Mouse (Mus musculus) heart, postnatal 36 days (tissue): ENCODE measurements around the gene Ints5. TPM values are rescaled to one million over a fixed set of nuclear protein-coding genes. Genes with fewer than 3 reads are reported as not detected.
A peak's percentile ranks its signal among the peaks of the same experiment; 100 is the strongest.

Source experiments
- DNase-seq, 2 experiments: peaks; one replicate each; pipeline ENCODE4 v3.0.0; 2021 to 2022
- intact Hi-C: fragments of 180-260 bp; cut with DNase I; formaldehyde crosslinking; loops from one replicate; pipeline ENCODE4 v1.15.1; 2025
- total RNA-seq, 2 experiments: library from RNA; stranded (reverse); gene quantifications; 2 replicates each; pipeline ENCODE4 v1.2.3; 2021

Gene Ints5
- total RNA-seq, 2 experiments from 2014 or later: 11.5 to 13.6 TPM

DNA sequence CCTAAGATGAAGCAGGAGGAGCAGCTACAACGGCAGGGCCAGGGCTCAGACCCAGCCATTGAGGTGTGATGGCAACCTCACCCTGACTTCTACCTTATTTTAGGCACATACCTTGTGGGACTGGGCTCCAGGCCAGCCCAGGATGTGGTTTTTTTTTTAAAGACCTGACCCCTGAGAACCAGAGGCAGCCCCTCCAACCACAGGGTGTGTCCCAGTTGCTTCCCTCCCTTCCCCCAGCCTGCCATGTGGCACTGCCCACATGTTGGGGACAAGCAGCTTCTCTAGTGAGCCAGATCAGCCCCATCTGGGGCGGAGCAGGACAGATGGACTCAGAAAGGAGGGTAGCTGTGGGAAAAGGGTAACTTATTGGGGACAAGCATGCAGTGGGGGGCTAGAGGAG is 34.0 kb downstream of the Ints5 start:
- intact Hi-C loops: no loop called here
- DNase-seq: no peak

DNA sequence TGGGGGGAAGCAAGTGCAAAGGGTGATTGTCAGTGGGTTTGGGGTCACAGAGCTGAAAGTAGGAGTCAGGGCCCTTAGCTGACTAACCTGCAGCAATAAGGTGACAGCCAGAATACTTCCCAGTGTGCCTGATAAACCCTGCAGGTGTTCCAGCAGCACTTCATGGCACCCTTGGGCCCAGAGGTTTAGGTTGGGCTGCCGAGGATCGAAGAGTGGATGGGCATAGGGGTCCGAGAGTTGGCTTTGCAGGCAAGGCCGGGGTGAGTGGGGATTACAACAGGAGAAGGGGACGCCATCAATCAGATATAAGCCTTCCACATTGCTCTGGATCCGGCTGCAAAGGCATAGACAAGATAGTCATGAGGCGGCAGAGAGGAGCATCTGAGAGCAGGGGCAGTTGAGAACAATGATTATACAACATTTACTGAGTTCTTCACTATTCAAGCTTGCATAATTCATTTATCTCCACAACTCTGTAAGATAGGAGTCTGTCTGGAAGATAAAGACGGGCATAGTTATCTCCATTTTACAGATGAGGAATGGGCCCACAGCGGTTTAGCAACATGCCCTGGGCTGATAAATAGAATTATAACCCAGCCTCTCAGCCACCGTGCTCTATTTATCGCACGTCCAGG is 35.2 kb downstream of the Ints5 start:
- intact Hi-C loops: loop anchor here (2.0 kb wide), 1 partner anchor 15 kb away; no protein-coding TSS in a partner anchor

DNA sequence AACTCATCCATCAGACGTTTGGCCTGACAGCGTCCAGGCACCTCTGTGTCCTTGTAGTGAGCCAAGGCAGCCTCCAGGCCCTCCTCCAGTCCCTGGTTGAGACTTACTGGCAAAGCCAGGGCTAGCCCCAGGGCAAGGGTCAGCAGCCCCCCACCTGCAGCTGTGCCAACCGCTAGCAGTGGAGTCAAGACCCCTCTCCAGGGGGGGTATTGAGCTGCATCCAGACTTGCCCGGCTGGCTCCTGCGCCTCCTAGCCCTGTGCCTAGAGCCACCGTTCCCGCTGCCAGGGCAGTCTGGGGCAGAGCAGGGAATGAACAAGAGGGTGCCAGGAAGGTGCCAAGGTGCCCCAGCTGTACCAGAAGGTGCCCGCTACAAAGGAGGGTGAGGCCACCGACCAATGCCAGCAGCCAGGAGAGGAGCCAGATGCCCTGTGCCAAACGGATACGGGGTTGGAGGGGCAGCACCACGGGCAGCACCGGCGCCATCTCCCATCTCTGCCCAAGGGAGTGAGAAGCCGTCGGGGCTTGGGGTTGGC is 36.0 kb downstream of the Ints5 start:
- intact Hi-C loops: loop anchor here (2.0 kb wide), 1 partner anchor 14 kb away; no protein-coding TSS in a partner anchor
- no peak for DNase-seq

More for the DNA sequence above, 35.2 kb downstream of the Ints5 start:
- no peak for DNase-seq

DNA sequence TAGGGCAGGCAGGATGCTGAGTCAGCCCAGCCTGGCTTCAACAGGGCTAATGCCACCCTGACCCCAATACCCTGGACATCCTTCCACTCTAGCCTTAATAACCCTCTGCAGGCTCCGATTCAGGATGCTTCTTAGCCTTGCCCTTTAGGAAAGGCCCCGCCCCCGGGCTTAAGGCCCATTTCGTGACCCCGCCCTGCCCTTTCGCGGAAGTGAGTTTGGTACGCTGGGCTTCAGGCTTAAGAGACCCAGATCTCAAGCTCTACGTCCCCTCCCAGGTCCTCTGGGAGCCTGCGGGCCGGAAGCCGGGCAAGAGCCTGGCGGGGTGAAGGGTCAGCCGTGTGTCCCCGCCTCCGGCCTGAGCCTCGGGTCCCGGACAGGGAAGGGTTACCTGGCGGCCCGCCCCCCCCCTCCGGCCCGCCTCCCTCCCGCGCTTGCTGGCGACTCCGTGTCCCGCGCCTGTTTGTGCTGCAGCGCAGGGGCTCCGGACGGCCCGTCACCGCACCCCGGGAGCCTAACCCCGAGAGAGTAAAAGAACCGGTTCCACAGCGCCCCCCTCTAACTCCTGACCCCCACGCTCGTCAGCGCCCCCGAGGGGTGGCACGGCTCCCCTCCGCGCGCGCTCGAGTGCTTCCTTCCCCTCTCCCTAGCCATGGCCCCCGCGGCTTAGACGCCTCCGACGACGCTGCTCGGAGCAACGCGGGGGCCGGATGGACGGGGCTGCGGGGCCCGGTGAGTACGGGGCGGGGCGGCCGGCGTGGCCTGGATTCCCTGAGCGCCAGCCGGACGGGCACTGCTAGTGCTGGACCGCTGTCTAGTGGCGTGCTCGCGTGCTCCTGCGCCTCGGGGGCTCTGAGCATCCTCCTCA is 36.7 kb downstream of the Ints5 start, which contains the start of the genes Rom1 and Eml3:
Gene Rom1, minus strand, starts transcription at position 133 of the 865 bp plus-strand sequence.
Gene Eml3, plus strand, starts transcription at position 329 of the 865 bp plus-strand sequence.
- intact Hi-C loops: loop anchor here (2.0 kb wide), 1 partner anchor 13 kb away; no protein-coding TSS in a partner anchor

DNA sequence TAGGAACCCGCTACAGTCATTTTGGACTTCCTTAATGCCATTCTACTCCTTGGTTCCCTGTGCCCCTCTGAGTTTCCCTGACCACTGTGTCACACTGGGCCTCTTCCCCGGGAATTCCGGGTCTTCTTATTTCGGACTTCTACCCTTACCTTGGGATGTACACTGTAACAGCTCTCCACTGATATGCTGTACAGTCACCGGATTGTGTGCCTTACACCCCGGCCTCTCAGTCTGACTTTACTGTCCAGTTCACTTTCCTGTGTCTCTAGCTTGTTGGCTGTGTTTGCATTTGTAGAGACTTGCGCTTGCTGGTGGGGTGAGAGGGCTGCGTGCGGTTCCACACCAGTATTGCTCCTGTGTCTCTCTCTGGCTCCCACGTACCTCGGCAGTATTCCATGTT is 37.3 kb downstream of the Ints5 start:
- no peak for DNase-seq
- intact Hi-C loops: no loop called here

More for the DNA sequence above, 36.7 kb downstream of the Ints5 start, which contains the start of the genes Rom1 and Eml3:
- DNase-seq: peak; percentile 92 to 95

DNA sequence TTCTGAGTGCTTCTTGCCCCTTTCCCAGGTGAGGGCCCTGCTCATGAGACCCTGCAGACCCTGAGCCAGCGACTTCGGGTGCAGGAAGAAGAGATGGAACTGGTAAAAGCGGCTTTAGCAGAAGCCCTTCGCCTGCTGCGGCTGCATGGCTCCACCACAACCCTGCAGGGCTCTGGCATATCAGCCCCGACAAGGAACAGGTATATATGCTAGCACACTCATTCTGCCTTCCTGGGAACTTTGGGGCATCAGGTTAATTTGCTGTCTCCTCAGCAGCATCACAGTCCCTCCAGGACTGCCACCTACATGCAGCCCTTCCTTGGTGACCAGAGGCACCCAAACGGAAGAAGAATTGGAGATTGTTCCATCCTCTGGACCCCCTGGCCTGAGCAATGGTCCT is 38.0 kb downstream of the Ints5 start:
- intact Hi-C loops: no loop called here
- no peak for DNase-seq

DNA sequence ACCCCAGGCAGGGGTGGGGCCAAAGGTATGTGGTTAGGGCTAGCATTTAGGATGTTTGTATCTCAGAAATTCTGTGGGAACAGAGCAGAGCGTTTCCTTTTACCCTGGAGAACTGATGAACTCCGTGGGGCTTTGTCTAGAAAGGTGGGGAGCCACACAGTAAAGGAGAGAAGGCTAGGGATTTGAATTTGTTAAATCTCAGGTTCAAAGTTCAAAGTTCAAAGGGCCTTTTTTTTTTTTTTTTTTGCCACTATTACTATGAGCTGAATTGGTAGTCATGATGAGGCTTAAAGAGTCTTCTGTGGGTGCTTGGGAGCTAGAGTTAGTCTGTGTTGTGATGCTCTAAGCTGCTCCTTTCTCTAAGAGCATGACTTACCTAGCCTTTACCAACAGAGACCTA is 43.9 kb downstream of the Ints5 start:
- intact Hi-C loops: no loop called here
- no peak for DNase-seq

DNA sequence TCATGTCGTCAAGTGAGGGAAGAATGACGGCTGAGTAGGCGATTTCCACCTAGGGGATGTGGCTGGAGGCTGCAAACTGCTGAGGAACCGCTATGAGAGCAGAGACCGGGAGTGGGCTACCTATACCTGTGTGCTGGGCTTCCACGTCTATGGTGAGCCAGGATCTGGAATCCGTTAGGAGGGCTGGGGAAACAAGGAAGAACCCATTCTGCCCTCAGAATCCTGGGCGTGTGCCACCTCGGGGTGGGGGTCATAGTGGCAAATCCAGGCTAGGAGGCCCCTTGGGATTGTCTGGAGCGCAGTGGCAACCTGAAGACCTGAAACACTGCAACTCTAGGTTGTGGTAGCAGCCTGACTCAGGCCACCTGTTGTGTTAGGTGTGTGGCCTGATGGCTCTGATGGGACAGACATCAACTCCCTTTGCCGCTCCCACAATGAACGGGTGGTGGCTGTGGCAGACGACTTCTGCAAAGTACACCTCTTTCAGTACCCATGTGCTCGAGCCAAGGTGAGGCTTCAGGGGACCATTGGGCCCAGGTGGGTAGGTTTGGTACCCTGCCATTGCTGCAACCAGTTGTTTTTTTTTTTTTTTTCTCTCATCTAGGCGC is 47.8 kb downstream of the Ints5 start:
- intact Hi-C loops: loop anchor here (2.0 kb wide), 1 partner anchor 48 kb away; the partner anchor contains the start of gene Ints5
- DNase-seq: no peak

DNA sequence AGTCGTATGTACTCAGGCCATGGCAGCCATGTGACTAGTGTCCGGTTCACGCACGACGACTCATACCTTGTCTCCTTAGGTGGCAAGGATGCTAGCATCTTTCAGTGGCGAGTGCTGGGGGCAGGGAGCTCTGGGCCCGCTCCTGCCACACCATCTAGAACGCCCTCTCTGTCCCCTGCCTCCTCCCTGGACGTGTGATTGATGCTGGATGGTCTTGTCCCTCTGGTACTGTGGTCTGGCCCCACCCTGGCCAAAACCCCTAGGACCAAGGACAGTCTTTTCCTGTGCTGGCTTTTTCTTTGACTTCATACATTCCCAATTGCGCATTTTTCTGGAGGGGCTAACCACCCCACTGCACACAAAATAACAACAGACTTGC is 48.3 kb downstream of the Ints5 start:
- no peak for DNase-seq
- intact Hi-C loops: loop anchor here (2.0 kb wide), 1 partner anchor 48 kb away; the partner anchor contains the start of gene Ints5

DNA sequence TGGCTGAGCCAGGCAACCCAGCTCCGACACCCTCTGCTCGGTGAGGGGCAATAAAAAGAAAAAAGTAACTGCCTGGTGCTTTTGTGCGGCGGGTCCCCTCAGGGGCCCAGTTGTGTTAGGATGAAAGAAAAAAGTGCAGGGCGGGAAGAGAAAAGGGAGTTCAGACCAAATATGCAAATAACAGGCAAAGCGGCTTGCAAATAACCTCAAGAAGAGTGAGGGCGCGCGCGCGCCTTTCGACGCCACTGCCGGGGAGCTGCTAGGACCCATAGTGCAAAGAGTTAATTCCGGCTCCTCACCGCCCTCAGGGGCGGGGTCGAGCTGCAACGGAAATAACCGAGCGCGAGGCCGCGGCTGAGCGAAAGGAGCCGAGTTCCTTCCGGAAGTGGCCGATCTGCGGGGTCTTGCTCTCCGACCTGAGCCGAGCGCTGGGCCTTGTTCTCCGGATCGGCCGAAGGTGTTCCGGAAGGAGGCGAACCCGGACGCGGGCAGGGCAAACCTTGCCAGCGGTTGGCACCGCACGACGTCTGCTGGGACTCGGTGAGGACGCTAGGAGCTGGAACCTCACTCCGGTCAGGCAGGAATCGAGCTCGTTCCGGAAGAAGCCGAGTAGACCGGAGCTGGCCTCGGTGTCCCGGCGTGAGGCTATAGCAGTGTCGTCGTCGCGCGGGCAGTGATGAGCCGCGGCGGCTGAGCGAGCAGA is 48.9 kb downstream of the Ints5 start, which contains the start of gene Mta2:
Gene Mta2, plus strand, starts transcription at position 361 of the 703 bp plus-strand sequence.
- peak; percentile 93 to 95 for DNase-seq
- intact Hi-C loops: loop anchor here (2.0 kb wide), 3 partner anchors 13 to 49 kb away; partner anchors contain the start of genes Eml3, Ints5 and Rom1

DNA sequence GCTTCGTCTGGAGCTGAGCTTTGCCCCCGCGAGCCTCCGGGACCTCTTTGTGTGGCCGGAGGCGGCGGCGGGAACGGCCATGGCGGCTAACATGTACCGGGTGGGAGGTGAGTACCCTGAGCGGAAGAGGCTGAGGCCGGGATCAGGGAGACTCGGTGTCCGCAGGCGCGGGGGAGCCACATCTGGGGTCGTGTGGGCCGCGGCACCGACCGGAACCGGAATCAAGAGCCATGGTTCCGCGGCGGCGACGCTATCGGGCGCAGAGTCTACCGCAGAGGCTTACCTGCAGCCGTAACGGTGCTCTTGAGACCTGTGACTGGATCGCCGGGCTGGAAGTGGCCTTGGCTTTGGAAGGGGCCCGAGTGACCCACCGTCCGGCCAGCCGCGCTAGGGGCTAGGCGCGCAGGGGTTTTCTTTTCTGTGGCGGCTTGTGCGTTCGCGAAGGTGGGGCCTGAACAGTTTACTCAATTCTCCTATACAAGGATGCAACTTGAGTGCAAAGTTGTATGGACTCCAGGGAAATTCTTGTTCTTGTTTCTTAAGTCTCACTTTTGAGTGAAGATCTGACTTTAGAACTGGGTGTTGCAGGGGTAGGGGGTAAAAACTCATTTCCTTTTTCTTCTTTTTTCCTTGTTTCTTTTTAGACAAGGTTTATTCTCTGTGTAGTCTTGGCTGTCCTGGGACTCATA is 49.6 kb downstream of the Ints5 start:
- DNase-seq: peak in 1 of 2 experiments; percentile 62
- intact Hi-C loops: loop anchor here (2.0 kb wide), 2 partner anchors 14 to 22 kb away; partner anchors contain the start of genes Eml3 and Rom1

DNA sequence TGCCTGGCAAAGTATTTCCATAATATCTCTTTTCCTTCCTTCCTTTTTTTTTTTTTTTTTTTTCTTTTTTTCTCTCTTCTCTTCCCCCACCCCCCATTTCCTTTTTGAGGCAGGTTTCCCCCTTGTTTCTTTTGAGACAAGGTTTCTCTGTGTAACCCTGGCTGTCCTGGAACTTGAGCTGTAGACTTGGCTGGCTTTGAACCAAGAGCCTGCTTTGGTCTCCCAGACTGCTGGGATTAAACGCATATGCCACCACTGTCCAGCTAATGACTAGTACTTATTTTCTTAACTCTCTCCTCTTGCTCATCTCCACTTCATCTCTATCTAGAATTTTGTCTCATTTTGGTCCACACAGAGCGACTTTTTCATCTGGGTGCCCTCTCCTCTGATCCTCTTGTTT is 50.2 kb downstream of the Ints5 start:
- intact Hi-C loops: loop anchor here (2.0 kb wide), 2 partner anchors 14 to 22 kb away; partner anchors contain the start of genes Eml3 and Rom1
- no peak for DNase-seq

DNA sequence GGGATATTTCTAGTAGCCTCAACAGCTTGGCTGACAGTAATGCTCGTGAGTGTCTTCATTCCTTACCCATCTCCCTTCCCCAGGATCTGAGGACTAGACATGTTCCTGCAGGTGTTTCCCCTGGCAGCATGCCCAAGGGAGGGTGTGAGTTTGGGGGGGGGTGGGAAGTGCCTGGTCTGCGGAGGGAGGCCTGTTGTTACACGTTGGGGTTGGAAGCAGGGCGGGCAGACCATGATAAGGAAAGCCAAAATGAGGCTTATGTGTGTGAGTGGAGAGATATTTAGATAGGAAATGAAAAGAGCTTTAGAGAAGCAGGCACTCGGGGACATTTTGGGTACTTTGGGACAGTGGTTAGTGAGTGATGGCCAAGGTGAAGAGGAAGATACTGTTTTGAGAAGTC is 51.3 kb downstream of the Ints5 start:
- intact Hi-C loops: no loop called here
- DNase-seq: no peak

DNA sequence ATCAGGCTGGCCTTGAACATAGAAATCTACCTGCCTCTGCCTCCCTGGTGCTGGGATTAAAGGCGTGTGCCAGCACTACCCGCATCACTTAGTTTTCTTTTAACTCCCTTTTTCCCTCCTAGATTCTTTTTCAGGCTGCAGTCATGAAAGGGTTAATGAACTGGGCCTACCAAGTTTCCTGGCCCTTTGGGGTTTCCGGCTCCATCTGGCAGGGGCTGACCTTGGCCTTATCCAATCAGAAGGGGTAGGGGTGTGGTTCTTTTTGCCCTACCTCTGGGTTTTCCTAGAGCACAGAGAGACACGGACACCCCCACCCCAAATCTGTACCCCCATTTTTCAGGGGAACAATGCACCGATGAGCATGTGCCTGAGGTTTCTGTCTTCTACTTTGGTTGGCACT is 51.9 kb downstream of the Ints5 start:
- intact Hi-C loops: no loop called here

DNA sequence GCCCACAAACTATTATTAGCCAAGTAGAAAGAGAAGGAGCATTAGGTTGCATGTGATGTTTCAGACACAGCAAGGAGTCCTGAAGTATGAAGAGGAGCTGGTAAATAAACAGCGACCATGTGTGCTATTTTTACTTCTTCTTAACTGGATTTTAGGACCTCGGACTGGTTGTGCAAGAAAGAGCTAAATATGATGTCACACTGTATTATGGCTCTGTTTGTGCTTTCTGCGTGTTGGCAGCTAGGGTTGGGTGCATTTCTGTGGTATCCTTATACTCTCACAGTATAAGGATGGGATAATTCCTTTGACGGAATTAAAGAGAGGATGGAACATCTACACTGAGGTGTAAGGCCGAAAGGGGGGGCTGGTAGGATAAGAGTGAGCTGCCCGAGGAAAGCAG is 52.4 kb downstream of the Ints5 start:
- DNase-seq: no peak
- intact Hi-C loops: no loop called here

More for the DNA sequence above, 51.9 kb downstream of the Ints5 start:
- DNase-seq: peak; percentile 56 to 66

DNA sequence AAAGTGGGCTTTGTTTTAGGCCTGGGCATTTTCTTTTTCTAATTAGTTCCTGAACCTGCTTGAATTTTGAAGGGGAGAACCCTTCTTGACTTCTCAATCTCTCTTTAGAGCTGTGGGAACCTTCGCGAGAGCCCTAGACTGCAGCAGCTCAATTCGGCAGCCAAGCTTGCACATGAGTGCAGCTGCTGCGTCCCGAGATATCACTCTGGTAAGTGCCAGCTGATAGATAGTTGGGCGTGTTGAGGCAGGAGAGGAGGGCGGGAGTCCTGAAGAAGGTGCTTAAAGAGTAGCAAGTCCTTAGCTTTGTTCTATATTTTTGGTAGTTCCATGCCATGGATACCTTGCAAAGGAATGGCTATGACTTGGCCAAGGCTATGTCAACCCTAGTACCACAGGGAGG is 54.1 kb downstream of the Ints5 start:
- DNase-seq: no peak
- intact Hi-C loops: no loop called here
